Mouse (Mus musculus): ENCODE results near the gene Gm20379.

Gm20379 gene

DNA sequence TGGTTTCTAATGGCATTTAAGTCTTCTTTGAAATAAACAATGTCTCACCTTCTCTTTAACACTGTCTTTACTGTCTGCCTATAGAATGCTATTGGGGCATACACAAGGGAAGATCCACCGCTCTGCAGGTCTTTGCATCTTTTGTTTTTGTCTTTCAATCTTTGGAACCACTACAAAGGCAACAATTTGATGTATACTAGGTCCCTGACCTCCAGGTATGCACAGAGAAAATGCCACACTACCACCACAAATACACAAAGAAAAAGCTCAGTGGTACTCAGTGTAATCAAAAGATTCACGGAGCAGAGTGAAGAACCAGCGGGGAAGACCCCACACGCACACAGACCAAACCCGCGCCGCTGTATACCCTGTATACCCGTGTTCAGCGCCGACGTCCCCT is at the start of gene Gm20379:
Gm20379 (plus strand) TSS at position 301 of the 400 bp plus-strand sequence.
- no peak for DNase-seq (ENCODE audit: extremely low spot score, low spot score)

DNA sequence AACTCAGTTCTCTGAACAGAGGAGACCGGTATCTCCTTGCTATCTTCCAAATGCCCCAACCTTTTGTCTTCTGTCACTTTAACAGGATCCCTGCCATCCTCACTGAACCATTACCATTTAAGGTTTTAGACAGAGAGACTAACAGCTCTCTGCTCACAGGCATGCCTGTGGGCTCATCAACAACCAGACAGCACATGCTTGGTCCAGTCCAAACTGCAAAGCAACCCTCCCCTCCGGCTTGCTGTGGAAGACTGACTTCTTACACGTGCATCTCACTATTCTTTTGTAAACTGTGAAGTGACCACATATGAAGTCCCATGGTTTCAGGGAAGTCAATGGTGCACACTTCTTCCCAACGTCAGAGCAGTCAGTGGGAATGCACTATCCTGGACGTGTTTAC is 44.5 kb upstream of the Gm20379 start:
- DNase-seq (ENCODE audit: extremely low spot score, low spot score): no peak

DNA sequence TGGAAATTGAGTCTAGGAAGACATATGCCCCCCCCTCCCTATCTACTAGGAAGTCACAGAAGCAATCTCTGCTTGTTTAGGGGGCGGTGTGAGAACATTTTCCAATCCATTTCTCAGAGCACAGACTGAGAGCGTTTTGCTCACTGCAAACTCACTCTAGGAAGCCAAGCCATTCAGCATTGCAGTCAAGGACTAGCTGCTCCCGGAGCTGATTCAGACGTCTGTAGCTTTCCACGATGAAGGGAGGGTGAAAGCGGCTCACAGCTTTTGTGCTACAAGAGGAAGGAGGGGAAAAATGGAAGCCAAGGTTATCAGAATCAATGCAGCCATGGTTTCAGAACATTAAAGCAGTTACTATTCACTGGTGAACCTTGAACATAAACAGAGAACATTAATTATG is 42.2 kb upstream of the Gm20379 start:
- no peak for DNase-seq (ENCODE audit: extremely low spot score, low spot score)

DNA sequence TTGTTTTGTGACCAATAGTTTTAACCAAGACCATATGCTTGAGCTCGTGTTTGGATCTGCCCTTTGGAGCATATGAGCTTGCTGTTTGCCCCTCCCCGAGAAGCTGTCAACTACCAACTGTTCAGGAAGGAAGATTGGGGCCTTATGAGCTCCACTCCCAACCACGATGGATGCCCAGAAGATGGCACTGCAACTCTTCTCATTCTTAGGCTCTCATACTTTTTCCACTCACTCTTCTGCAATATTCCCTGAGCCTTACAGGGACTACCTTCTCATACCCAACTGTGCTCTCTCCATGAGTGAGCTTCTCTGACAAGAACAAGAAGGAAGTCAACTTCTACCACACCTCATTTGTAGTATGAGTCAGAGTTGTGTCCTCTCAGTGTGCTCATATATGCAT is 38.7 kb upstream of the Gm20379 start:
- DNase-seq (ENCODE audit: extremely low spot score, low spot score): no peak

DNA sequence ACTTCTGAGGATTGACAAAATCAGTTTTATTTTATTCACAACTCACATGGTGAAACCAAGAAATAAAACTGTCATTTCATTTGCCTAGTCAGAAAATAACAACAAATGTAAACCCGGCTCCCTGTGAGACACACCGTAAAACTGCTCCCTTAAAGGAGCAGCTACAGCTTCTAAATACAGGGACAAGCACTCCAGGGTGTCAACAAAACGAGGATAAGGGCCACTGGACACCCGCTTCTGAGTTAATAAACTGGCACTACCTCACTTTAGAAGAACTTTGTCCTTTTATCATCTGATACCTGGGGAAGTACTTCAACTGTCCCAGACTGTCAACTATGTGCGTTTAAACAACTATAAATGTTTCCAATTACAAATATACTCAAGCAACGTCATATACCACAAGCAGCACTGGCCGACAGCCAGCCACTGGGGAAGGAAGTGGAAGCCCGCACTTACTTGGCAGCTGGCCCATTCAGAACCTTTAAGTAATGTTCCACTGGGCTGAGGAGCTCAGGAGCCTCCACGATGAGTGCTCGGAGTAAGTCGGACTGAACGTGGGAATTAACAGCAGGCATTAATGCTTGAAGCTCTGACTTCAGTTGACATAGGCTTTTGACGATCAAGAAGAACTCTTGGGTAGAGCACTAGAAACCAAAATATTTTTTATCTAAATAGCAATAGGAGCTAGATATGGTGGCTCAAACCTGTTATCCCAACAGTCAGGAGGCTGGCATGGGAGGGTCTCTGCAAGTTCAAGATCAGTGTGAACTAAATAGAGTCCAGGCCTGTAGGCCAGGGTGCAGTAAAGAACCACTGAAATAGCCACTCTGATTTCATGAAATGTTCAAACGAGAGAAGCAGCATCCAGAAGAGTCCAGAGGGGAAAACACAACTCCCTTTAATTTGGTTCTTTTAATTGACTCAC is 31.2 kb upstream of the Gm20379 start:
- no peak for DNase-seq (ENCODE audit: extremely low spot score, low spot score)

DNA sequence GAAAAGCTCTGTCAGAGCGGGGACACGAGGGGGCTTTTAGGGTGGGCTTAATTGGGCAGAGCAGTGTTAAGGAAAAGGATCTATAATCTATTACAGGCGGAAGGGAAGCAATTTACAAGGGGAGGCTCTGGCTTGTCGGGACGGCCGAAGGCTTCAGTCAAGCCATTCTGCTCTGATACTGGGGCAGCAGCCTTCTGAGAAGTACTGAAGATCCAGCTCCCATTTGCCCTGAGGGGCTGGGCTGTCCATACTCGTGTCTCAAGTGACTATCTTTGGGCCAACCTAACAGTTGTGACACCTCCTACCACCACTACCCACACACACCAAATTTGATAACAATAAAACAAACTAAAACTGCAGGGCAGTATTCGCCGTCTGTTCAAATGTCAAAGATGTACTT is 30.5 kb upstream of the Gm20379 start:
- DNase-seq (ENCODE audit: extremely low spot score, low spot score): no peak

DNA sequence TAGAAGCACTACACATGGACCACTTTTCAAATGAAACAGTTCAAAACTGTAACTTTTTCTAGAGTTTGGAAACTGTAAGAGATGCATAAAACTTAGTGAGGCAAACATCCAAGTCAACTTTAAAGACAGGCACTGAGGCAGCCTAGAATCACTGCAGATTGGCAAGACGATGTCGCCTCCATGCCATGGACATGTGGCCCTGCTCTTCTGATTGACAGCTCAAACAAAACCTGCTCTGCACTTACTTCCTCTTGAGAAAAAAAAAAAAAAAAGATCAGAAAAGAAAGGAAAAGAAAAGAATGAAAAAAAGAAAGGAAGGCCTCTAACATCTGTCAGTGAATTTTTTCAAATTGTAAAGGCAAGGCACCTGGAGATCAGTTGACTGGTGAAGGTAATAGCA is 28.8 kb upstream of the Gm20379 start:
- DNase-seq (ENCODE audit: extremely low spot score, low spot score): no peak

DNA sequence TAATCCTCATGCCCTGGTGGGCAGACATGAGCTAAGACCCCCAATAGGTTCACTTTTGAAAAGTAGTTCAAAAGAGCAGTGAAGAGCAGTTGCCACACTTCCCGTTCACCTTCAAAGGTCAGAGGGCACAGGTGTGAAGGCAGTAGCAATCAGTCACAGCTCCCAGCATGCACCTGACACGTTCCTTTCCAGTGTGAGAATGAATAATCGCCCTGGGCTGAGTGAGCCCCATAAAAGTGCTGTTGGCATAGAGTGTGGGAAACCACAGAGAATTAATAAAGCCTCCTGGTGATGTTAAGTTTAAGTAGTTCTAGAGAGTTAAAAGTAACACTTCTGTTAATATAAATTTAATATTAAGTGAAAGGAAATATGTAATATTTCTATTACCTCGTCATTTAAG is 14.2 kb upstream of the Gm20379 start:
- no peak for DNase-seq (ENCODE audit: extremely low spot score, low spot score)

DNA sequence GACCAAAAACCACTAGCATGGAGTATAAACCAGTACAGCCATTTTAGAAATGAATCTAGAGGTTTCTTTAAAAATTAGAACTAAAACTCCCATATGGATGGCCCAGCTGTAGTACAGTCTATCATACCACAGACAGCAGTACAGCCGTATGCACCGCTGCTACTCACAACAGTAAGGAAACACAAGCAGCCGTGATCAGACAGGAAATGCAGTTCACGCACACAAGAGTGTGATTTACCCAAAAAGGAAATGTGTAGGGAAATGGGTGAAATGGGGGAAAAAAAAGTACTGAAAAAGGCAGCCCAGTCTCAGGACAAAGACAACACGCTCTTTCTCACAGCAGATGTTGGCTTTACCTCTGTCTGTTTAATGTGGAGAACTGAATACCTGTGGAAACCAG is 11.9 kb upstream of the Gm20379 start:
- DNase-seq (ENCODE audit: extremely low spot score, low spot score): no peak

DNA sequence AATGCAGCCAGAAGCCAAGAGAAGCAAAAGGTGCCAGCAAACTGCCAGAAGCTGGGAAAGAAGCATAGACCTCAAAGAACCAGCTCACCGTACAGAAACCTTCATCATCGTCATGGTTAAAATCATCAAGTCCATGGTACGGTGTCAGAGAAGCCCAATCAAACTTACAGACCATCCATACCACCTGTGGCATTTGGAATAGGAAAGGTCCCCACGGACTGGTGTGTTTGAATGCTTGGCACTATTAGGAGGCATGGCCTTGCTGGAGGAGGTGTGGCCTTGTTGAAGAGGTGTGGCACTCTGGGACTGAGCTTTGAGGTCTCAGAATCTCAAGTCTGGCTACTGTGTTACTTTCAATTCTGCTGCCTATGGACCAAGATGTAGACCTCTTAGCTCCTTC is 9.3 kb upstream of the Gm20379 start:
- DNase-seq (ENCODE audit: extremely low spot score, low spot score): no peak

DNA sequence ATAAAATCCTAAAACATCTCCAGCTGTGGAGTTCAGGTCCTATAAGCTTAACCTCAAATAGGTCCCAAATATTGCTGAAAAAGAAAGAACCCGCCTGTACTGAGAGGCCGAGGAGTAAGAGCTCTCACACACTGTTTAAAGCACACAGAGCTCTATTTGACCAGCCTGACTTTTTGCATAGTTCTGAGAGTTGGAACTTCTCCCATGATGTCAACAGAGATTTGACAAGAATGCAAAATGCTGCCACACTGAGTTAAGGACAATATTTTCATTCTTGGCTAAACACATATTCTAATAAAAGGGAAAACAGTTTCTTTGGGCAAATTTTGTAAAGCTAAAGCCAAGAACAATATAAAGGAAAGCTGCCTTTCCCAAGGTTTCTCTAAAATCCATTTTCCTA is 8.8 kb upstream of the Gm20379 start:
- no peak for DNase-seq (ENCODE audit: extremely low spot score, low spot score)

DNA sequence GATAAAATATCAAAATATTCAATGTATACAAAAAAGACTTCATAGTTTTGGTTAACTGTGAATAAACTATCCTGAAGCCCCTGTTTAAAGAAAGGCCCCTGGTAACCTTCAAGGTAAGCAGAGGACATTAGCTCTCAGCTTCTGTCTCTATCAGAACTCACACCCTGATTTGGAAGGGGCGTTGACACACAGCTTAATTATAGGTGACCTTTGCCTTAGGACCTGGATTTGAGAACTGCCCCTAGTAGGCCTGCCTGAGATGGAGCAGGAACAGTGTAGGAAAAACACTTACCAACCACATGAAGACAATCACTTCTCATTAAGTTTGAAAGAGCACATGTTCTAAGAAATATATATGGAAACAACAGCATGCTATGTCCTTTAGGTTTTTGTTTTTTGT is 6.3 kb upstream of the Gm20379 start:
- no peak for DNase-seq (ENCODE audit: extremely low spot score, low spot score)

DNA sequence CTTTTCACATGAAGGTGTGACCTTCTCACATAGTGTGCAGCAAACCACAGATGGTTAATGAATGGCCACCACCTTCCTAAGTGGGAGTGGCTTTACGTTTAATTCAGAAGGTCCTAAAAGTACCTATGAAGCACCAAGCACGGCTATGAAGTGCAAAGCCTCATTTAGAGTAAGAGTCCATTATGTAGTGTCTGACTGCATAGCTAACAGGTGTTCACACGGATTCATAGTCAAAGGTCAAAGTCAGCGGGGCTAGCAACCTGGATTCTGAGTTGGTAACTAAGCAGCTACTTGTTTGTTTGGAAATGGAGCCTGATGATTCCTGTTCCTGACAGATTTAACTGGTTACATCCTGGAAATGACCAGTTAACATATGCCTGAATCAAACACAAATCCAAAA is 4.0 kb upstream of the Gm20379 start:
- DNase-seq (ENCODE audit: extremely low spot score, low spot score): no peak

DNA sequence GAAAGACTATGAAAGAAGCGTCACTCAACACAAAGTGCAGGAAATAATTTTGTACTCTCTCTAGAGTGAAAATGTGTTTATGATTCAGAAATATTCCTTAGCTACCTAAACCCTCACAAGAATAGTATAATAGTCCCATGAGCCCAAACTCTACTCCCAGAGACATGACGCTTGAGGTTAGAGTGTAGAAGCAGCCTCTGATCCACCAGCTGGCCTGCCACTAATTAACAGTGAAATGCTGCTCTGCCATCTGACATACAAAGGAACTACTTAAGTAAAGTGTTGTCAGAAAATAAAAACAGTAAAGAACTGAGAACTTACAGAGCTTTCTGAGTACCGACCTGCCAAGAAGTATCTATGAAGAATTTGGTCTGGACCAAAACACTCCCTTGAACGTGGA is 3.3 kb upstream of the Gm20379 start:
- DNase-seq (ENCODE audit: extremely low spot score, low spot score): no peak

DNA sequence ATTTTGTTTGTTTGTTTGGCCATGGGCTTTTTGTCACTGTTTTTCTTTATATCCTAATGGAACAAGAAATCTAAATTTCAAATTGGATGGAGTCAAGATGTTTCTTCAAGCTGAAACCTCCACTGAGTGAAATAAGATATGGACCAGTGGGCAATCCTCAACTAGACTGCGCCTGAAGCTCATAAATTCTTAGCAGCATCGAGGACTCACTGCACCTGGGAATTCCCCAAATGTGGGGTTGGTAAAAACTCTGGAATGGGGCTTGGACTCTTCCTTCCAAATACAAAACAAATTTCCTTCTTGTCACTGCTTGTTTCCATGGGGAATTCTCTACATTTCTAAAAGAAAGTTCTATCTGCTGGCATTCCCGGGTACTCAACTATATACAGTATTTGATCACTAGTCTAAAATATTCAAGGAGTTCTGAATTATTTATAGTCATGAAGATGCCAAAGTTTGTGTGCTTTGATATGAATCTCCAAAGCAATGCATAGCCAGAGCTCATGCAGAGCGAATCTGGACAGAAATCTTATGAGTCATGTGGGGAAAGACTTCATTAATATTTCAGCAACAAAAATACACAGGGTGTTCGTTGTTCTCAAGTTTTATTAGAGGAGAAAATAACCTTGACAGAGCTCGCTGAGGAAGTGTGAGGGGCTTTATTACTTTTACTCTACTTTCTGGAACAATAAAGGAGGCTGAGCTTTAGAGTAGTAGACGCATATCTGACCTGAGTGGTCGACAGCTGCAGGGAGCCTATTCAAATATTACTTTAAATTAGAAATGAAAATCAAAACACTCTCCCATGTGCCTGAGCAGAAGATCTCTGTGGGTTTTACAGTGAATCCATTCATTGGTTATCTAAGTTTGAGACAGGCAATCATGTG is 2.5 kb upstream of the Gm20379 start:
- DNase-seq (ENCODE audit: extremely low spot score, low spot score): no peak

DNA sequence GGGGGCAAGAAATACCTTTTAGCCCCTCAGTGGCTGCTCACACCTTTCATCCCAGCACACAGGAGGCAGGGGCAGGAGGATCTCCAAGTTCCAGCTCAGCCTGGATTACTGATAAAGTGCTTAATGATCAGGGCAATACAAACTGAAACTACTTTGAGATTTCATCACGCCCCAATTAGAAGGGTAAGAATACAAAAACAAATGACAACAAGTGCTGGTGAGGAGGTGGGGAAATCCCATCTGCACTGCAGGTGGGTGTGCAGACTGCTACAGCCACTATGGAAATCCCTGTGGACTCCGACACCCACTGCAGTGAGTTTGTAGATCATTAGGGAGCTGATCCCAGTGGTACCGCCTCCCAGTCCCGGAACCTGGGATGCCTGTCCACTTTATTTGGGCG is 1.5 kb upstream of the Gm20379 start:
- no peak for DNase-seq (ENCODE audit: extremely low spot score, low spot score)

DNA sequence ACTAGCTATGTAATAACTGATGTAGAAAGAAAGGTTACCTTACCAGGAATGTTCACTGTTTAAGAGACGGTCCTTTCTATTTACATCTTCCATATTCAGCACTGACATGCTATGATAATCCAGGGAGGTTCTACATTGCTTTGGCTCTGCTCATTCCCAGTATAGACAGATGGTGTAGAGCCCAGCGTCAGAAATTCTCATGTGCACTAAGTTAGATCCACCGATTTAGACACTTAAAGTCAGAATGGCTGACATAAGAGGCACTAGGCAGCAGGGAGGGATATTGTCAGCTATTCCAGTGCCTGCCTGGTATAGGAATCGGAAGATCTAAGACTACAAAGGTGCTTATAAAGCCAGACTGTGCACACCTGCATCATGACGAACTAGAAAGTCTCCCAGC is 8.8 kb downstream of the Gm20379 start:
- no peak for DNase-seq (ENCODE audit: extremely low spot score, low spot score)

DNA sequence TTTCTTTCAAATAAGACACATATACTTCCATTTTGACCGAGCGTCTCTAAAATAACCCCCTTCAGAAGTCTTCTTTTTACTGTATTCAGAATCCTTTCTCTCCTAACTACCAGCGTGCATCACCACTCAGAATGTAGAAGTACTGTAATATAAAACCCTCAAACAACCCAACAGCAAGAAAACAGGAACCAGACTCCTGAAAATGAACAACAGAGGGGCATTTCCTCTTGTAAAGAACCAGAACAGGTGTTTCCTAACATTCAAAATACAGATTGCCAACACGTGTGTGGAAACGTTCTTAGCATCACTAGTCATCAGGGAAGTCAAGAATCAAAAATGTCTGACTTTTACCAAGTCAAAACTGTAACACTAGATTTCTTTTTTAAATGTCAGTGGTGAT is 15.0 kb downstream of the Gm20379 start:
- no peak for DNase-seq (ENCODE audit: extremely low spot score, low spot score)

DNA sequence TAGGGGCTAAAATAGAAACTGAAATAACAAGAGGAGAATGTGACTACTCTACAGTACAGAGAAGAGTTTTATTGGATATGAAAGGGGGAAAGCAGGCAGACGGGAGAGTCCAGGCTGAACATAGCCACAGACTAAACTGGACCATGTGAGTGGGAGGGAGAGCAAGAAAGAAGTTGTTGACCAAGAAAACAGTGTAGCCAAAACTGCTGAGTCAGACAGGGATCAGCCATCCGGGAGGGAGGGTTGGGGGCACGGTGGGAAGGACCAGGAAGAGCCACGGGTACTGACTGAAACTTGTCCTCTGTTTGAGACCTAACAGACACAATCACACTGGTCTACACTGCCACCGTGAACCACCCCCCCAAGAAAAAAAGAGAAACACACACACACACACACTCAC is 20.2 kb downstream of the Gm20379 start:
- DNase-seq (ENCODE audit: extremely low spot score, low spot score): no peak

DNA sequence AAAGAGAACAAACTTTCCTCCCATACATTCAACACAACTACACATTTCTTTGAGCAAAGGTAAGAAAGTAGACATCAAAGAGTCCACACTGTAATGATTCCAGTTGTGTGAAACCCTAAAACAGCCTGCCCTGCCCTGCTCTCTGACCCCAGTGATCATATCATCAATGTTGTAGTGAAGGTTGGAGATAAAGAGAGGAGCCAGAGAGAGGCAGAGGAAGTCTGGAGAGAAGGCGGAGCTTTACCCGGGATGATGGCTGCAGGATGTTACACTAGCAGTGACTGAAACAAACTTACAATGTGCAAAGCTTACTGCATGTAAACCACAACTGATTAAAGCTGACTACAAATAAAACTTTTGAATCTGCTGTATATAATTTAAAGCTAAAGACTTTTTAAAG is 22.2 kb downstream of the Gm20379 start:
- no peak for DNase-seq (ENCODE audit: extremely low spot score, low spot score)

DNA sequence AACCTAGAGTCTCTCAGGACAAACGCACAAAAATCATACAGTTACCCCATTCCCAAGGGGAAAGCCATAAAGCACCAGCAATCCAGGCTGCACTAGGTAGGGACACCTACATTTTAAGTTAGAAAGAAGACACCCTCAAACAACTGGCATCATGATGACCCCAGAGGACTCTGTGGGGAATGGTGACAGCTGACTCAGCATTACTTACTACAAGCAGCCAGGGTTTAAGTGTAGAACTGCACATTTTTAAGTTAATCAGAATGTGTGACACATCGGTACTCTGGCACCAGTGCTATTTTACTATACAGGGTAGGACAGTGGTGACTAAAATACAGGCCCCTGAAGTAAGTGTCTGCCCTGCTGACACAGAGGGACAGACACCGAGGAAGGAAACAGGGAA is 24.8 kb downstream of the Gm20379 start:
- DNase-seq (ENCODE audit: extremely low spot score, low spot score): no peak

DNA sequence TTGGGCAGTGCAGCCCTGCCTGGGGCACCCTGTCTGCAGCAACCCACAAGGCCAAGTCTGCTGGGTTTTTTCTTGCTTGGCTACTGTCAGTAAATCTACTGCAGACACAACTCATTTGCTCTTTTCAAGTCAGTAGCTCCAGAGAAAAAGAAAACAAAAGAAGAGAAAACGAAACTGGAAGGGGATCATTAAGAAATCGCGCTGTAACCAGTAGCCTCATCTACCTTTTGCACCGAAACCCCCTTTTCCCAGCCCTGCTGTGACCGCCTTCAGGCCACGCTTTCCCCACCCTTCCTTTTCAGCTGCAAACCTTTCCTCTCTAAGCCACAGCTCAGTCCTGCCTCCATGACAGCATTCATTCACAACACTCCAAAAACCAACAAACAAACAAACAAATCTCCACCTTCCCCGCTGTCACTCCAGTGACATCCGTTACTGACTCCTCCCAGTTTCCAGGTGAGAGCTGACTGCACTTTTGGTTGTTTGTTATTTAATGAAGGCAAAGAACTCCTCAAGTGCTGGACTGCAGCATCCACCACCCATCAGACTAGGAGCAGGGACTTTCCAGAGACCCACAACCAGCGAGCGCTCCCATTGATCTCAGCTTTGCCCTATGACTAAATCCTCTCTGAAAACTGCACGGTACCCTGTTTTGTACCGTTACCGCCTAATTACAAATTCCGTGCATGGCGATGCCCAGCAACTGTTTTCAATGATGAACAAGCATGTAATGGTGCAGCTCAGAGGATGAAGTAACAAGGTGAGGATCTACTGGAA is 26.5 kb downstream of the Gm20379 start:
- no peak for DNase-seq (ENCODE audit: extremely low spot score, low spot score)
